Mouse (Mus musculus): ENCODE measurements around the gene Batf2. TPM values are rescaled to one million over a fixed set of nuclear protein-coding genes. Genes with fewer than 3 reads are reported as not detected.
A peak's percentile ranks its signal among the peaks of the same experiment; 100 is the strongest.

Batf2 gene
- polyA plus RNA-seq, 1 experiment from 2014 or later: 0.11 TPM

DNA sequence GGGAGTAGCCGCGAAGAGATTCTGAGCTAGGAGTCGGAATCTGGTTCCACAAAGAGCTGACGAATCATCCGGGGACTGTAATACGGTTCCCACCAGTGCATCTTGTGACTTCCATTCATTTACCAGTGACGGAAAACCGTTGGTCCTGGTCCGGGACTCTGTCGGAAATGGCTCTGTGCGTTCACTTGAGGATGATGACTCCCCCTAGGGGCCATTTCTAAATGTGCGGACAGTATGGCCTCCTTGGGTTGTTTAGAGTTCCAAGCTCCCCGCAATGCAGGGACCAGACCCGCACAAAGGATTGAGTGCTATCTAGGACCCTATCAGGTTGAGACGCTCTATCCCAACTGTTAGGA, 589 bp downstream of the Batf2 start, which contains the start of gene Arl2:
Arl2 (minus strand) TSS at position 155 of the 356 bp plus-strand sequence.
- Histone ChIP-seq H3K4me3 (ENCODE audit: low read length) (peak within 1 kb of the TSS; percentile 76), H3K27ac (ENCODE audit: low read length) (peak within 1 kb of the TSS; percentile 85), H3K9ac (ENCODE audit: low read length) (peak within 1 kb of the TSS; percentile 86), H3K4me1 (ENCODE audit: control insufficient read depth, insufficient read depth, low read length) (peaks cover 6% of the 10 kb centered on the region; the same call in 1 of the 2 replicates), H3K27me3 (ENCODE audit: control insufficient read depth, insufficient read depth, low read length) (no peaks in the 10 kb centered on the region), H3K36me3 (ENCODE audit: control insufficient read depth, insufficient read depth) (no peaks in the 10 kb centered on the region), H3K9me3 (replicated peaks; ENCODE audit: control insufficient read depth, low read length) (0 out of 2 replicates have a peak, but pooled peaks cover 3% of the 10 kb centered on the region), H3K4me2 (ENCODE audit: low read depth, low read length) (peak within 1 kb of the TSS; percentile 89)
- under 1% methylated on average over 15 of the region's 15 CpGs for WGBS
- peak; percentile 53 for ATAC-seq (replicated peaks; ENCODE audit: extremely low read depth, insufficient read depth, low FRiP score)

DNA sequence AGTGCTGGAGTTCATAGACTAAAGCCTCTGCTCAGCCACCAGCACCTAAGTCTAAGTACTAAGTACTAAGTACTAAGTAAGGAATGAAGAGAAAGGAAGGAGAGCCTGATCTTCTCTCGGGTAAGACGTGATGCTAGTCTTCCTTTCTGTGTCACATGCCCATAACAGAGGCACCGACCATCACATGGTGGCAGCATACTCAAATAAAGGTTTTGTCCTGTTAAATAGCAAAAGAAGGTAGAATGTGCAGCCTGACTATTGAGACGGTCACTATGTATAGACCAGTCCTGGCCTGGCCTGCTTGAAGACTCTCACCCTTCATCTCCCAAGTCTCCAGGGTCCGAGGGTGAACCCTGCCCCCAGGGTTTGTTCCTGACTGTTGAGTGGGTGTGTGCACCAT, 4.1 kb downstream of the Batf2 start:
- 61% methylated on average over 5 of the region's 5 CpGs for WGBS

DNA sequence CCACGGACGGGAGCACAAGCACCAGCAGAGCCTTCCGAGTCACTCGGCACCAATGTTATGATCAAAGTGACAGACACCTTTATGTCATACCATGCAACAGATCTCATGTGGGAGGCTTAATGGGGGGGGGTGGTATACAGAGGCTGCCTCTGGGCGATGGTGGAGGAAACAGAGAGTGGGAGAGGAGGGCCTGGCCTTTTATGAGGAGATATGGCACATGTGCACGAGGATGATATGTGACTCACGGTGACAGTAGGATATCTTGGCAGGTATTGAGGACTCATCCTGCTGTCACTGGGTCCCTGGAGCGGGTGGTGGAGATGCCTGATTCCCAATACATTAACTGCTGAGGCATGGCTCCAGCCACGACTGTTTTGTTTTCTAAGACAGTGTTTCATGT, 14.4 kb downstream of the Batf2 start:
- no peaks in the 10 kb centered on the region for H3K27me3 ChIP-seq (ENCODE audit: control insufficient read depth, insufficient read depth, low read length)
- H3K4me1 ChIP-seq (ENCODE audit: control insufficient read depth, insufficient read depth, low read length): no peaks in the 10 kb centered on the region
- H3K9me3 ChIP-seq (replicated peaks; ENCODE audit: control insufficient read depth, low read length): no peaks in the 10 kb centered on the region
- WGBS: 76% methylated on average over 9 of the region's 9 CpGs
- no peak overlapping the region for H3K27ac ChIP-seq (ENCODE audit: low read length)
- H3K9ac ChIP-seq (ENCODE audit: low read length): no peak overlapping the region
- no peak overlapping the region for H3K4me2 ChIP-seq (ENCODE audit: low read depth, low read length)
- no peaks in the 10 kb centered on the region for H3K36me3 ChIP-seq (ENCODE audit: control insufficient read depth, insufficient read depth)
- ATAC-seq (replicated peaks; ENCODE audit: extremely low read depth, insufficient read depth, low FRiP score): no peak
- H3K4me3 ChIP-seq (ENCODE audit: low read length): no peak overlapping the region

More for the DNA sequence above, 4.1 kb downstream of the Batf2 start:
- no peak overlapping the region for H3K9ac ChIP-seq (ENCODE audit: low read length)
- no peaks in the 10 kb centered on the region for H3K27me3 ChIP-seq (ENCODE audit: control insufficient read depth, insufficient read depth, low read length)
- H3K4me2 ChIP-seq (ENCODE audit: low read depth, low read length): no peak overlapping the region
- H3K4me3 ChIP-seq (ENCODE audit: low read length): no peak overlapping the region
- ATAC-seq (replicated peaks; ENCODE audit: extremely low read depth, insufficient read depth, low FRiP score): no peak
- no peaks in the 10 kb centered on the region for H3K36me3 ChIP-seq (ENCODE audit: control insufficient read depth, insufficient read depth)
- peaks cover 5% of the 10 kb centered on the region; the same call in 1 of the 2 replicates for H3K4me1 ChIP-seq (ENCODE audit: control insufficient read depth, insufficient read depth, low read length)
- no peak overlapping the region for H3K27ac ChIP-seq (ENCODE audit: low read length)
- H3K9me3 ChIP-seq (replicated peaks; ENCODE audit: control insufficient read depth, low read length): 0 out of 2 replicates have a peak, but pooled peaks cover 3% of the 10 kb centered on the region

GRCm38 (mm10) chr19:6156372-6156771, 15.6 kb downstream of the Batf2 start:
- Histone ChIP-seq H3K9me3 (replicated peaks; ENCODE audit: control insufficient read depth, low read length) (no peaks in the 10 kb centered on the region), H3K36me3 (ENCODE audit: control insufficient read depth, insufficient read depth) (no peaks in the 10 kb centered on the region), H3K27ac (ENCODE audit: low read length) (no peak overlapping the region), H3K4me2 (ENCODE audit: low read depth, low read length) (no peak overlapping the region), H3K9ac (ENCODE audit: low read length) (no peak overlapping the region), H3K4me3 (ENCODE audit: low read length) (no peak overlapping the region), H3K4me1 (ENCODE audit: control insufficient read depth, insufficient read depth, low read length) (no peaks in the 10 kb centered on the region), H3K27me3 (ENCODE audit: control insufficient read depth, insufficient read depth, low read length) (no peaks in the 10 kb centered on the region)
- WGBS: 58% methylated on average over 8 of the region's 8 CpGs
- ATAC-seq (replicated peaks; ENCODE audit: extremely low read depth, insufficient read depth, low FRiP score): no peak

- ATAC-seq (replicated peaks; ENCODE audit: extremely low read depth, insufficient read depth, low FRiP score): no peak
- Histone ChIP-seq H3K9ac (ENCODE audit: low read length) (no peak overlapping the region), H3K27ac (ENCODE audit: low read length) (no peak overlapping the region), H3K4me3 (ENCODE audit: low read length) (no peak overlapping the region), H3K4me2 (ENCODE audit: low read depth, low read length) (no peak overlapping the region), H3K4me1 (ENCODE audit: control insufficient read depth, insufficient read depth, low read length) (no peaks in the 10 kb centered on the region), H3K9me3 (replicated peaks; ENCODE audit: control insufficient read depth, low read length) (no peaks in the 10 kb centered on the region), H3K27me3 (ENCODE audit: control insufficient read depth, insufficient read depth, low read length) (no peaks in the 10 kb centered on the region), H3K36me3 (ENCODE audit: control insufficient read depth, insufficient read depth) (no peaks in the 10 kb centered on the region)
- 58% methylated on average over 6 of the region's 6 CpGs for WGBS
Observed at GRCm38 (mm10) chr19:6157220-6157619, 16.4 kb downstream of the Batf2 start.

DNA sequence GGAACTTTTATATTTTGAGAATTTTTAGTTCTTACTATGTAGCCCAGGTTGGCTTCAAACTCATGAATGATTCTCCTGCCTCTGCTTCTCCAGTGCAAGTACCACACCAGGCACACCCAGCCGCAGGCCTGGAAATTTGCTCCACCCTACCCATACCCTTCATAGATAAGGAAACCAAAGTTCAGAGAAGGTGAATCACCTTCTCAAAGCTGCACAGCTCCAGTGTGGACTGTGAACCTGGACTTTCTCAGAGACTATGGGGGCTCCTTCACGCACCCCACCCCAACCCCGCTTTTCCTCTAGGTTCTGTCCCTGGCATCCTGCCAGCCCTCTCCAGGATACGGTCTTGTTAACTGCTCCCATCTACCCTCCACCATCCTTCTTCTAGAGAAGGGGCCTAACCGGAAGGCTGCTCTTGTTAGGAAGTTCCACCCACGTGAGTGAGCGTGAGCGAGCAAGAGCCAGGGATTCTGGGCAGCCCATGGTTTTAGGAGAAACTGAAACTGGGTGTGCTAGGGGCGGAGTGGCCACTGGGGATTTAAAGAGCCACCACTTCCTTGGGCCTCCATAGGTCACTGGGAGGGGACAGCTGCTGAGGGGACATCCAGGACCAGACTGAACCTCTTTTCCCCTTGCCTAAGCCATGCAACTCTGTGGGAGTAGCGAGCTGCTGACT, 23.2 kb downstream of the Batf2 start:
- Histone ChIP-seq H3K9me3 (replicated peaks; ENCODE audit: control insufficient read depth, low read length) (no peaks in the 10 kb centered on the region), H3K4me1 (ENCODE audit: control insufficient read depth, insufficient read depth, low read length) (no peaks in the 10 kb centered on the region), H3K27me3 (ENCODE audit: control insufficient read depth, insufficient read depth, low read length) (no peaks in the 10 kb centered on the region; the same call in 1 of the 2 replicates), H3K4me3 (ENCODE audit: low read length) (no peak overlapping the region), H3K4me2 (ENCODE audit: low read depth, low read length) (no peak overlapping the region), H3K9ac (ENCODE audit: low read length) (no peak overlapping the region), H3K36me3 (ENCODE audit: control insufficient read depth, insufficient read depth) (no peaks in the 10 kb centered on the region), H3K27ac (ENCODE audit: low read length) (no peak overlapping the region)
- 57% methylated on average over 10 of the region's 10 CpGs for WGBS
- ATAC-seq (replicated peaks; ENCODE audit: extremely low read depth, insufficient read depth, low FRiP score): no peak

GRCm38 (mm10) chr19:6166750-6167149, 26.0 kb downstream of the Batf2 start:
- WGBS: 66% methylated on average over 4 of the region's 4 CpGs
- H3K4me1 ChIP-seq (ENCODE audit: control insufficient read depth, insufficient read depth, low read length): no peaks in the 10 kb centered on the region
- H3K27me3 ChIP-seq (ENCODE audit: control insufficient read depth, insufficient read depth, low read length): no peaks in the 10 kb centered on the region; the same call in 1 of the 2 replicates
- H3K9ac ChIP-seq (ENCODE audit: low read length): no peak overlapping the region
- no peaks in the 10 kb centered on the region for H3K9me3 ChIP-seq (replicated peaks; ENCODE audit: control insufficient read depth, low read length)
- no peaks in the 10 kb centered on the region for H3K36me3 ChIP-seq (ENCODE audit: control insufficient read depth, insufficient read depth)
- no peak for ATAC-seq (replicated peaks; ENCODE audit: extremely low read depth, insufficient read depth, low FRiP score)
- no peak overlapping the region for H3K27ac ChIP-seq (ENCODE audit: low read length)
- H3K4me3 ChIP-seq (ENCODE audit: low read length): no peak overlapping the region
- no peak overlapping the region for H3K4me2 ChIP-seq (ENCODE audit: low read depth, low read length)

DNA sequence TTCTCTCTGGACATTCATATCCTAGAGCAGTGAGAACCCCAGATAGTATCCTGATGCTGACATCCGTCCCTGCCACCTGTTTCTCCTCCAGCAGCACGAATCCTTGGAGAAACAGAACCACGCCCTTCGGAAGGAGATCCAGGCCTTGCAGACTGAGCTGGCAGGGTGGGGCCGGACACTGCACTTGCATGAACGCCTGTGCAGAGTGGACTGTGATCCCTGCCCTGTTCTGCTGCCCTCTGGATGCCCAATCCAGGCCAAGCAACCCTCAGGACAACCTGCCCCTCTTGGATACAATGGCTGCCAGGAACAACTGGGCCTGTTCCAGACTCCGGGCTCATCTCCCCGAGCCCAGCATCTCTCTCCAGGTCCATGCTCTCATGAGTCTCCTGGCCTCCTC, 30.4 kb downstream of the Batf2 start:
- H3K4me2 ChIP-seq (ENCODE audit: low read depth, low read length): no peak overlapping the region
- H3K4me3 ChIP-seq (ENCODE audit: low read length): no peak overlapping the region
- 72% methylated on average over 8 of the region's 8 CpGs for WGBS
- no peaks in the 10 kb centered on the region for H3K4me1 ChIP-seq (ENCODE audit: control insufficient read depth, insufficient read depth, low read length)
- no peaks in the 10 kb centered on the region for H3K27me3 ChIP-seq (ENCODE audit: control insufficient read depth, insufficient read depth, low read length)
- no peaks in the 10 kb centered on the region for H3K9me3 ChIP-seq (replicated peaks; ENCODE audit: control insufficient read depth, low read length)
- H3K9ac ChIP-seq (ENCODE audit: low read length): no peak overlapping the region
- no peaks in the 10 kb centered on the region for H3K36me3 ChIP-seq (ENCODE audit: control insufficient read depth, insufficient read depth)
- no peak for ATAC-seq (replicated peaks; ENCODE audit: extremely low read depth, insufficient read depth, low FRiP score)
- no peak overlapping the region for H3K27ac ChIP-seq (ENCODE audit: low read length)

DNA sequence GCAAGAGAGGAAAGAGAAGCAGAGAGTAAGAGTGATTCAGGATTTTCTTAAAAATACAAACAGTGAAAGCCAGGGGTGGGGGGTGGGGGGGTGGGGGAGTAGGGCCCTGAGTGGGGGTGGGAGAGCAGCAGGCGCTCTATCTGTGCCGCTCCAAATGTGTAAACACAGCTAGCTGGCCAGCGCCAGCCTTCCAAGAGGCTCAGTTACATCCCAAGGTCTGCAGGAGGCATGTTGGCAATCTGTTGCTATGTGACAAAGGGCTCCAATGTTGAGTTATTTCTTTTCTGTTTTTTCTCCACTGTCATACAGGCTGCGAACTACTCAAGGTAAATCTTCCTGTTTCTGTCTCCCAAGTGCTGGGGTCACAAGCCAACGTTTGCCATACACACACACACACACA, 34.0 kb downstream of the Batf2 start:
- H3K4me2 ChIP-seq (ENCODE audit: low read depth, low read length): no peak overlapping the region
- H3K27ac ChIP-seq (ENCODE audit: low read length): no peak overlapping the region
- no peaks in the 10 kb centered on the region for H3K36me3 ChIP-seq (ENCODE audit: control insufficient read depth, insufficient read depth)
- H3K27me3 ChIP-seq (ENCODE audit: control insufficient read depth, insufficient read depth, low read length): no peaks in the 10 kb centered on the region
- no peak for ATAC-seq (replicated peaks; ENCODE audit: extremely low read depth, insufficient read depth, low FRiP score)
- H3K9ac ChIP-seq (ENCODE audit: low read length): no peak overlapping the region
- no peaks in the 10 kb centered on the region for H3K4me1 ChIP-seq (ENCODE audit: control insufficient read depth, insufficient read depth, low read length)
- no peaks in the 10 kb centered on the region; the same call in 1 of the 2 replicates for H3K9me3 ChIP-seq (replicated peaks; ENCODE audit: control insufficient read depth, low read length)
- WGBS: 29% methylated on average over 5 of the region's 5 CpGs
- no peak overlapping the region for H3K4me3 ChIP-seq (ENCODE audit: low read length)

Measured in heart, embryonic 16.5 days (tissue).